Mouse (Mus musculus) forebrain, embryonic 10.5 days (tissue): ENCODE results near the gene Ppard. TPM values are rescaled to one million over a fixed set of nuclear protein-coding genes. Genes with fewer than 3 reads are reported as not detected.

Experiments
- DNase-seq: peaks from one replicate; pipeline ENCODE4 v3.0.0-alpha.2; 2017; ENCODE audit warnings: low spot score; ENCODE audit errors: extremely low spot score
- H3K27ac ChIP-seq: fragments of 300-500 bp; sonication (generic); 2 replicates; pipeline ENCODE4 v1.5.1; 2016; ENCODE audit warnings: mild to moderate bottlenecking
- H3K27me3 ChIP-seq: fragments of 300-500 bp; sonication (generic); 2 replicates; pipeline ENCODE4 v1.6.1; 2016; ENCODE audit warnings: mild to moderate bottlenecking; ENCODE audit not compliant: poor library complexity, severe bottlenecking
- H3K36me3 ChIP-seq: fragments of 300-500 bp; sonication (generic); replicated peaks from 2 replicates; pipeline ENCODE4 v1.6.1; 2016; ENCODE audit warnings: mild to moderate bottlenecking, moderate library complexity
- H3K4me1 ChIP-seq: fragments of 300-500 bp; sonication (generic); 2 replicates; pipeline ENCODE4 v1.6.1; 2016
- H3K4me3 ChIP-seq: fragments of 300-500 bp; sonication (generic); 2 replicates; pipeline ENCODE4 v1.5.1; 2016; ENCODE audit warnings: mild to moderate bottlenecking, moderate library complexity
- H3K9me3 ChIP-seq: fragments of 300-500 bp; sonication (generic); 2 replicates; pipeline ENCODE4 v1.6.1; 2016; ENCODE audit warnings: mild to moderate bottlenecking, moderate library complexity
- WGBS: fragments of 180-500 bp; shearing (Covaris S2); methylation state at CpG from one replicate; pipeline ENCODE4 v1.1.7; 2016; 5-methylcytosine and 5-hydroxymethylcytosine counted together
- polyA plus RNA-seq: library from polyadenylated mRNA; unstranded; fragments of >200 nt; fragmentation: Nextera tagmentation; extraction: Ambion mirVana; gene quantifications from 2 replicates; pipeline ENCODE4 v1.2.1, GENCODE M21; 2016

Ppard gene
- 1.3 and 1.4 TPM in 2 replicates for polyA plus RNA-seq

GRCm38 (mm10) chr17:28232475-28233060 is at the start of gene Ppard:
TSS of gene Ppard (plus strand) at chr17:28232700.
- Histone ChIP-seq H3K36me3 (0 out of 2 replicates have a peak, but pooled peaks cover 7% of the 10 kb centered on the region), H3K27ac (peak within 1 kb of the TSS; percentile 85), H3K4me1 (peaks cover 37% of the 10 kb centered on the region), H3K4me3 (peak within 1 kb of the TSS; percentile 78), H3K9me3 (no peaks in the 10 kb centered on the region), H3K27me3 (peaks cover 11% of the 10 kb centered on the region)
- peak; percentile 100 for DNase-seq
- WGBS, result under 1% methylated on average over 57 of the region's 57 CpGs

GRCm38 (mm10) chr17:28184971-28185638 is 47.4 kb upstream of the Ppard start:
- Histone ChIP-seq H3K27ac (no peak overlapping the region), H3K36me3 (peaks cover 29% of the 10 kb centered on the region), H3K27me3 (no peaks in the 10 kb centered on the region), H3K9me3 (no peaks in the 10 kb centered on the region), H3K4me1 (peaks cover 26% of the 10 kb centered on the region), H3K4me3 (no peak overlapping the region)
- no peak for DNase-seq
- WGBS, result 87% methylated on average over 7 of the region's 7 CpGs

GRCm38 (mm10) chr17:28188313-28188712 is 44.2 kb upstream of the Ppard start:
- Histone ChIP-seq H3K4me1 (no peaks in the 10 kb centered on the region), H3K9me3 (no peaks in the 10 kb centered on the region), H3K27me3 (no peaks in the 10 kb centered on the region), H3K4me3 (no peak overlapping the region), H3K27ac (no peak overlapping the region), H3K36me3 (peaks cover 47% of the 10 kb centered on the region)
- DNase-seq, result no peak
- WGBS, result 95% methylated on average over 5 of the region's 5 CpGs

GRCm38 (mm10) chr17:28192754-28193153 is 39.7 kb upstream of the Ppard start:
- 72% methylated on average over 1 of the region's 1 CpGs for WGBS
- H3K4me1 ChIP-seq, result peaks cover 7% of the 10 kb centered on the region; the same call in 1 of the 2 replicates
- H3K36me3 ChIP-seq, result peaks cover 75% of the 10 kb centered on the region
- H3K9me3 ChIP-seq, result no peaks in the 10 kb centered on the region
- H3K27ac ChIP-seq, result no peak overlapping the region
- no peak overlapping the region for H3K4me3 ChIP-seq
- H3K27me3 ChIP-seq, result no peaks in the 10 kb centered on the region
- no peak for DNase-seq

GRCm38 (mm10) chr17:28193559-28193958 is 38.9 kb upstream of the Ppard start:
- DNase-seq, result no peak
- Histone ChIP-seq H3K27me3 (no peaks in the 10 kb centered on the region), H3K4me1 (peaks cover 10% of the 10 kb centered on the region; the same call in 1 of the 2 replicates), H3K27ac (no peak overlapping the region), H3K4me3 (no peak overlapping the region), H3K9me3 (no peaks in the 10 kb centered on the region), H3K36me3 (peaks cover 83% of the 10 kb centered on the region)
- WGBS, result 86% methylated on average over 3 of the region's 3 CpGs

- no peaks in the 10 kb centered on the region for H3K9me3 ChIP-seq
- WGBS, result 90% methylated on average over 10 of the region's 10 CpGs
- peaks cover 91% of the 10 kb centered on the region for H3K36me3 ChIP-seq
- no peak overlapping the region for H3K4me3 ChIP-seq
- no peaks in the 10 kb centered on the region for H3K27me3 ChIP-seq
- no peak overlapping the region for H3K27ac ChIP-seq
- peaks cover 10% of the 10 kb centered on the region; the same call in 1 of the 2 replicates for H3K4me1 ChIP-seq
- DNase-seq, result no peak
Observed at GRCm38 (mm10) chr17:28195033-28195432, 37.5 kb upstream of the Ppard start.

GRCm38 (mm10) chr17:28197646-28198045 is 34.9 kb upstream of the Ppard start:
- Histone ChIP-seq H3K4me1 (peaks cover 10% of the 10 kb centered on the region; the same call in 1 of the 2 replicates), H3K36me3 (peaks cover 92% of the 10 kb centered on the region), H3K4me3 (no peak overlapping the region), H3K27me3 (no peaks in the 10 kb centered on the region), H3K27ac (0 out of 2 replicates have a peak overlapping the region, but pooled peaks have one; percentile 1), H3K9me3 (no peaks in the 10 kb centered on the region)
- 79% methylated on average over 18 of the region's 18 CpGs for WGBS
- DNase-seq, result no peak

- Histone ChIP-seq H3K27me3 (no peaks in the 10 kb centered on the region), H3K4me1 (peaks cover 18% of the 10 kb centered on the region), H3K27ac (no peak overlapping the region), H3K4me3 (no peak overlapping the region), H3K36me3 (peaks cover 83% of the 10 kb centered on the region), H3K9me3 (no peaks in the 10 kb centered on the region)
- WGBS, result 89% methylated on average over 14 of the region's 14 CpGs
- DNase-seq, result no peak
Observed at GRCm38 (mm10) chr17:28201982-28202381, 30.5 kb upstream of the Ppard start.

- Histone ChIP-seq H3K4me1 (peaks cover 22% of the 10 kb centered on the region), H3K36me3 (peaks cover 63% of the 10 kb centered on the region), H3K27ac (no peak overlapping the region), H3K9me3 (no peaks in the 10 kb centered on the region), H3K27me3 (peaks cover 14% of the 10 kb centered on the region), H3K4me3 (no peak overlapping the region)
- peak; percentile 56 for DNase-seq
- WGBS, result 39% methylated on average over 14 of the region's 14 CpGs
Observed at GRCm38 (mm10) chr17:28204052-28204720, 28.3 kb upstream of the Ppard start.

GRCm38 (mm10) chr17:28205443-28205842 is 27.1 kb upstream of the Ppard start:
- DNase-seq, result no peak
- H3K4me3 ChIP-seq, result no peak overlapping the region
- H3K4me1 ChIP-seq, result peaks cover 22% of the 10 kb centered on the region
- H3K9me3 ChIP-seq, result no peaks in the 10 kb centered on the region
- 93% methylated on average over 8 of the region's 8 CpGs for WGBS
- peaks cover 18% of the 10 kb centered on the region for H3K27me3 ChIP-seq
- H3K27ac ChIP-seq, result 0 out of 2 replicates have a peak overlapping the region, but pooled peaks have one; percentile 31
- H3K36me3 ChIP-seq, result peaks cover 51% of the 10 kb centered on the region

GRCm38 (mm10) chr17:28207092-28207491 is 25.4 kb upstream of the Ppard start:
- peak overlapping the region; percentile 73 for H3K27ac ChIP-seq
- WGBS, result 77% methylated on average over 8 of the region's 8 CpGs
- H3K4me1 ChIP-seq, result peaks cover 23% of the 10 kb centered on the region
- H3K9me3 ChIP-seq, result no peaks in the 10 kb centered on the region
- H3K27me3 ChIP-seq, result peaks cover 18% of the 10 kb centered on the region
- peaks cover 34% of the 10 kb centered on the region for H3K36me3 ChIP-seq
- no peak for DNase-seq
- no peak overlapping the region for H3K4me3 ChIP-seq

- Histone ChIP-seq H3K27ac (peak within 1 kb of the TSS; percentile 73), H3K27me3 (peaks cover 18% of the 10 kb centered on the region), H3K9me3 (no peaks in the 10 kb centered on the region), H3K36me3 (peaks cover 28% of the 10 kb centered on the region), H3K4me1 (peaks cover 28% of the 10 kb centered on the region), H3K4me3 (peak within 1 kb of the TSS; percentile 38)
- WGBS, result 25% methylated on average over 26 of the region's 26 CpGs
- peak; percentile 66 for DNase-seq
Observed at GRCm38 (mm10) chr17:28207591-28208313, 24.7 kb upstream of the Ppard start, which contains the start of gene Def6. TSS of gene Def6 (plus strand) at chr17:28207778.
